In genomic region chr9:36970651-36971050, GRCm38 (mm10) we compare ENCODE assay signal across 8 mouse cellular contexts.
DNase-seq lines count a peak whose midpoint lies in the region; ATAC-seq lines count a peak whose summit lies in the region.

No protein-coding gene starts in this region.

- H3K9ac ChIP-seq in kidney, embryonic 14.5 days (ENCODE audit: low read depth, low read length) = no peak overlapping the region
- H3K9ac ChIP-seq in intestine, embryonic 16.5 days (ENCODE audit: low read depth, low read length) = no peak overlapping the region

- ATAC-seq in kidney, embryonic 14.5 days (ENCODE audit: low FRiP score, low TSS enrichment) = no peak
- ATAC-seq in intestine, embryonic 16.5 days = 0 out of 2 replicates have a peak, but pooled peaks have one; percentile 52

- no peak overlapping the region for H3K4me3 ChIP-seq in kidney, embryonic 14.5 days (ENCODE audit: low read length)
- no peak overlapping the region for H3K4me3 ChIP-seq in intestine, embryonic 16.5 days (ENCODE audit: low read length)

- no peaks in the 10 kb centered on the region for H3K36me3 ChIP-seq in kidney, embryonic 14.5 days (ENCODE audit: control insufficient read depth, insufficient read depth, low read length)
- no peaks in the 10 kb centered on the region for H3K36me3 ChIP-seq in intestine, embryonic 16.5 days (ENCODE audit: control insufficient read depth, insufficient read depth, low read length)

- no peaks in the 10 kb centered on the region for H3K9me3 ChIP-seq in kidney, embryonic 14.5 days (ENCODE audit: control insufficient read depth, low read length)
- no peaks in the 10 kb centered on the region for H3K9me3 ChIP-seq in intestine, embryonic 16.5 days (ENCODE audit: control insufficient read depth, low read length)

- 0 out of 2 replicates have a peak, but pooled peaks cover 3% of the 10 kb centered on the region for H3K4me1 ChIP-seq in kidney, embryonic 14.5 days (ENCODE audit: control insufficient read depth, insufficient read depth, low read length)
- 0 out of 2 replicates have a peak, but pooled peaks cover 2% of the 10 kb centered on the region for H3K4me1 ChIP-seq in intestine, embryonic 16.5 days (ENCODE audit: control insufficient read depth, insufficient read depth, low read length)

- H3K4me2 ChIP-seq in kidney, embryonic 14.5 days (replicated peaks; ENCODE audit: low read depth, low read length) = no peak overlapping the region
- no peak overlapping the region for H3K4me2 ChIP-seq in intestine, embryonic 16.5 days (ENCODE audit: low read depth, low read length)

- peak; percentile 48 for DNase-seq in kidney, adult 11 months
- peak; percentile 34 for DNase-seq in c-Kit-positive CD71-positive TER-119-positive erythroid progenitor cells, embryonic 14.5 days (ENCODE audit: low spot score)
- peak; percentile 81 for DNase-seq in forelimb bud, embryonic 11.5 days (ENCODE audit: low read depth, low spot score)
- peak; percentile 96 for DNase-seq in left cerebral cortex, postnatal 14 days (ENCODE audit: low spot score in 2 of 2)
- peak; percentile 47 to 52 for DNase-seq in natural killer cell, adult 2 months (ENCODE audit: low spot score in 2 of 2)
- peak; percentile 73 for DNase-seq in testis, postnatal 14 days (ENCODE audit: low spot score)

- intact Hi-C loops in left cerebral cortex, postnatal 14 days (cut with DNase I) = loop anchor here (2.0 to 5.0 kb wide), 4 partner anchors 54 to 262 kb away; no protein-coding TSS in a partner anchor

- 12% methylated on average over 5 of the region's 5 CpGs for WGBS in kidney, embryonic 14.5 days
- 6% methylated on average over 5 of the region's 5 CpGs for WGBS in intestine, embryonic 16.5 days

- H3K27ac ChIP-seq in kidney, embryonic 14.5 days (ENCODE audit: low read depth, low read length) = no peak overlapping the region; the same call in 1 of the 2 replicates
- 0 out of 2 replicates have a peak overlapping the region, but pooled peaks have one; percentile 39 for H3K27ac ChIP-seq in intestine, embryonic 16.5 days (ENCODE audit: low read length)

- no peaks in the 10 kb centered on the region for H3K27me3 ChIP-seq in kidney, embryonic 14.5 days (ENCODE audit: control insufficient read depth, insufficient read depth, low read length)
- H3K27me3 ChIP-seq in intestine, embryonic 16.5 days (replicated peaks; ENCODE audit: control insufficient read depth, insufficient read depth, low read length) = no peaks in the 10 kb centered on the region

Comparison
In these comparisons a context has a peak if more than half of its experiments do, and no peak if none do; other contexts are left out.
1. DNase-seq: peak in every context shown above with its lines; median percentile 96 in left cerebral cortex, postnatal 14 days; 81 in forelimb bud, embryonic 11.5 days; 73 in testis, postnatal 14 days; 50 in natural killer cell, adult 2 months; 48 in kidney, adult 11 months; 34 in c-Kit-positive CD71-positive TER-119-positive erythroid progenitor cells, embryonic 14.5 days.